Mouse (Mus musculus): ENCODE results near the gene Slfn14. TPM values are rescaled to one million over a fixed set of nuclear protein-coding genes. Genes with fewer than 3 reads are reported as not detected.

Slfn14 gene
- polyA plus RNA-seq, 1 experiment from 2014 or later, result 0.53 TPM

DNA sequence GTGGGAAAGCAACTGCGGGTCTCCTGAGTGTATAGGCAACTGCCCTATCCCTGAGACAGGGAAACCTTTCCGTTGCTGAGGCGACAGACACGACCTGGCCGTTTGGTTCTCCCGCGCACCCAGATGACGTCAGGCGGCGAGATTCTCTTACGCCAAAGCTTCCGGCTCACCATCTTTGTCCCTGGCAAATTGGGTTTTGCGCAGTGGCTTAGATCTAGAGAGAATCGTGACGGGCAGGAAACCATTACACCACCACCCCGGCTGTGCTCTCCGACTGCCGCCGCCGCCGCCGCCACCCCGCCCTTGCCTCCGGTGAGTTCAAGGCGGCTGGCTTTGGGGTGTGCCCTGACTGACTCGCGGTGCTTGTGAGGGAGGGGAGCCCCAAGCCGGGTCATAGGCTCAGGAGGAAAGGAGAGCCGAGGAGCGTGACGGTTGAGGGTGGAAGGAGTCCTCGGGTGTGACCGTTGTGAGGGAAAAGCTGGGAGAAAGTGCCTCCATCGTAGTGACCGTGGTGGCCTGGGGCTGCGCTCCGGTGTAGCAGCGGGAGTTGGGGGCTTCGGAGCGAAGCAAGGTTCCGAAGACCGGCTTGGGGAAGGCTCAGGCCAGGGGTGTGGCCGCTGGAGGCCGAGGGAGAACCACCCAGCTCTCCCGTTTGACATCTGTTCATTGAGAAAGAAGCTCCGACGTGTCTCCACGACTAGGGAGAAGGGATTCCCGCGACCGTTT lies 16.2 kb upstream of the Slfn14 start, which contains the start of gene Pex12:
Pex12 (minus strand) TSS at position 61 of the 726 bp plus-strand sequence.
- peaks cover 6% of the 10 kb centered on the region for H3K4me1 ChIP-seq (ENCODE audit: control insufficient read depth, insufficient read depth, low read length)
- H3K36me3 ChIP-seq (ENCODE audit: control insufficient read depth, insufficient read depth, low read length), result no peaks in the 10 kb centered on the region
- peak; percentile 56; the same call in 1 of the 2 replicates for ATAC-seq (ENCODE audit: insufficient number of reproducible peaks, low FRiP score, low TSS enrichment, low read depth)
- peak within 1 kb of the TSS; percentile 93 for H3K4me3 ChIP-seq (ENCODE audit: low read depth, low read length)
- H3K27ac ChIP-seq (replicated peaks; ENCODE audit: low read depth, low read length), result peak within 1 kb of the TSS; percentile 81
- under 1% methylated on average over 51 of the region's 51 CpGs for WGBS
- H3K9ac ChIP-seq (ENCODE audit: low read length), result peak within 1 kb of the TSS; percentile 89
- peak; percentile 98 for DNase-seq (ENCODE audit: low spot score)
- H3K4me2 ChIP-seq (ENCODE audit: low read depth, severe bottlenecking), result peak within 1 kb of the TSS; percentile 79
- no peaks in the 10 kb centered on the region for H3K9me3 ChIP-seq (ENCODE audit: control insufficient read depth, low read length)
- no peaks in the 10 kb centered on the region for H3K27me3 ChIP-seq (ENCODE audit: control insufficient read depth, insufficient read depth, low read length)

- Histone ChIP-seq H3K4me2 (ENCODE audit: low read depth, severe bottlenecking) (peak overlapping the region; percentile 79), H3K27ac (replicated peaks; ENCODE audit: low read depth, low read length) (peak overlapping the region; percentile 81), H3K36me3 (ENCODE audit: control insufficient read depth, insufficient read depth, low read length) (no peaks in the 10 kb centered on the region), H3K4me3 (ENCODE audit: low read depth, low read length) (peak overlapping the region; percentile 93), H3K27me3 (ENCODE audit: control insufficient read depth, insufficient read depth, low read length) (no peaks in the 10 kb centered on the region), H3K9me3 (ENCODE audit: control insufficient read depth, low read length) (no peaks in the 10 kb centered on the region), H3K4me1 (ENCODE audit: control insufficient read depth, insufficient read depth, low read length) (peaks cover 8% of the 10 kb centered on the region), H3K9ac (ENCODE audit: low read length) (peak overlapping the region; percentile 89)
- ATAC-seq (ENCODE audit: insufficient number of reproducible peaks, low FRiP score, low TSS enrichment, low read depth) (no peak), DNase-seq (ENCODE audit: low spot score) (no peak)
- WGBS, result 7% methylated on average over 10 of the region's 10 CpGs
These were observed 15.6 kb upstream of the Slfn14 start for GRCm38 (mm10) chr11:83302124-83302523.

GRCm38 (mm10) chr11:83301431-83301831 lies 14.9 kb upstream of the Slfn14 start:
- ATAC-seq (ENCODE audit: insufficient number of reproducible peaks, low FRiP score, low TSS enrichment, low read depth) (no peak), DNase-seq (ENCODE audit: low spot score) (no peak)
- Histone ChIP-seq H3K4me1 (ENCODE audit: control insufficient read depth, insufficient read depth, low read length) (peaks cover 8% of the 10 kb centered on the region), H3K4me3 (ENCODE audit: low read depth, low read length) (no peak overlapping the region), H3K27me3 (ENCODE audit: control insufficient read depth, insufficient read depth, low read length) (no peaks in the 10 kb centered on the region), H3K4me2 (ENCODE audit: low read depth, severe bottlenecking) (no peak overlapping the region), H3K9ac (ENCODE audit: low read length) (no peak overlapping the region), H3K9me3 (ENCODE audit: control insufficient read depth, low read length) (no peaks in the 10 kb centered on the region), H3K27ac (replicated peaks; ENCODE audit: low read depth, low read length) (no peak overlapping the region), H3K36me3 (ENCODE audit: control insufficient read depth, insufficient read depth, low read length) (no peaks in the 10 kb centered on the region)
- 65% methylated on average over 2 of the region's 2 CpGs for WGBS

DNA sequence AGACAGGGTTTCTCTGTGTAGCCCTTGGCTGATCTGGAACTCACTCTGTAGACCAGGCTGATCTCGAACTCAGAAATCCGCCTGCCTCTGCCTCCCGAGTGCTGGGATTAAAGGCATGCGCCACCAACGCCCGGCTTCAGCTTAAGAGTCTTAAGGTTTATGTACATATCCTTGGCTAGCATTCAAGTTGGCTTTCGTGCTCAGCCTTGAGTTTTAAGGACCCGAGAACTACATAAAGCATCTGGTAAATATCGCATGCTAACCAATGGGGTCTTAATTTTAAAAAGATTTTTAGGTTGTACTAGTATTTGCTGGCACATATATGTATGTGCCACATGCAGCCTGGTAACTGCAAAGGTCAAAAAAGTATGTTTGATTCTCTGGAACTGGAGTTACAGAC lies 13.2 kb upstream of the Slfn14 start:
- H3K4me2 ChIP-seq (ENCODE audit: low read depth, severe bottlenecking), result no peak overlapping the region

GRCm38 (mm10) chr11:83298225-83299195 lies 12.0 kb upstream of the Slfn14 start, which contains the start of gene Ap2b1:
Ap2b1 (plus strand) TSS chr11:83299024.
- H3K27me3 ChIP-seq (ENCODE audit: control insufficient read depth, insufficient read depth, low read length), result no peaks in the 10 kb centered on the region
- peak within 1 kb of the TSS; percentile 71 for H3K9ac ChIP-seq (ENCODE audit: low read length)
- WGBS, result 2% methylated on average over 56 of the region's 56 CpGs

More for the DNA sequence above, 13.2 kb upstream of the Slfn14 start:
- Histone ChIP-seq H3K9ac (ENCODE audit: low read length) (no peak overlapping the region), H3K4me3 (ENCODE audit: low read depth, low read length) (no peak overlapping the region), H3K9me3 (ENCODE audit: control insufficient read depth, low read length) (no peaks in the 10 kb centered on the region), H3K27me3 (ENCODE audit: control insufficient read depth, insufficient read depth, low read length) (no peaks in the 10 kb centered on the region), H3K4me1 (ENCODE audit: control insufficient read depth, insufficient read depth, low read length) (peaks cover 8% of the 10 kb centered on the region), H3K27ac (replicated peaks; ENCODE audit: low read depth, low read length) (no peak overlapping the region), H3K36me3 (ENCODE audit: control insufficient read depth, insufficient read depth, low read length) (no peaks in the 10 kb centered on the region; the same call in 1 of the 2 replicates)
- DNase-seq (ENCODE audit: low spot score) (no peak), ATAC-seq (ENCODE audit: insufficient number of reproducible peaks, low FRiP score, low TSS enrichment, low read depth) (no peak)
- 95% methylated on average over 9 of the region's 9 CpGs for WGBS

DNA sequence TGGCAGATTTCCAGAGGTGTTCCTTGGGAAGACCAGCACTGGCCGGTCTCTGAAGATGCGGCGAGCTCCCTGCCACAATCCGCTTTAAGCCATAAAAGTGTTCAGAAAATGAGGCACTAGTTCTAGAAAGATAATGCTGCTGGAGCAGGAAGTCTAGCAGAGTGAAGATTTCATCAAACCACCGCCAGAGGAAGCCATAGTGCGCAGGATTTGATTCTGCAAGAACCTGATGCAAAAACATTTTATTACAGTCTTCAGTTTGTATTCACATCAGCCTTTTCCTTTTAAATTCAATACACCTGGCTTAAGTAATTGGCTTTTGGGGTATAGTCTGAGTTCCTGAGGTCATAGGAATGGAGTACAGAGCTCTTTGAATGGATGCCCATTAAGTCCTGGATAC lies 11.3 kb upstream of the Slfn14 start:
- Histone ChIP-seq H3K27ac (replicated peaks; ENCODE audit: low read depth, low read length) (no peak overlapping the region), H3K36me3 (ENCODE audit: control insufficient read depth, insufficient read depth, low read length) (no peaks in the 10 kb centered on the region; the same call in 1 of the 2 replicates), H3K4me2 (ENCODE audit: low read depth, severe bottlenecking) (peak overlapping the region; percentile 70), H3K27me3 (ENCODE audit: control insufficient read depth, insufficient read depth, low read length) (no peaks in the 10 kb centered on the region), H3K9me3 (ENCODE audit: control insufficient read depth, low read length) (no peaks in the 10 kb centered on the region), H3K4me1 (ENCODE audit: control insufficient read depth, insufficient read depth, low read length) (peaks cover 5% of the 10 kb centered on the region), H3K4me3 (ENCODE audit: low read depth, low read length) (no peak overlapping the region), H3K9ac (ENCODE audit: low read length) (no peak overlapping the region)
- ATAC-seq (ENCODE audit: insufficient number of reproducible peaks, low FRiP score, low TSS enrichment, low read depth) (no peak), DNase-seq (ENCODE audit: low spot score) (no peak)
- 74% methylated on average over 6 of the region's 6 CpGs for WGBS

More at GRCm38 (mm10) chr11:83298225-83299195, 12.0 kb upstream of the Slfn14 start, which contains the start of gene Ap2b1:
- H3K9me3 ChIP-seq (ENCODE audit: control insufficient read depth, low read length), result no peaks in the 10 kb centered on the region
- peak within 1 kb of the TSS; percentile 70 for H3K4me2 ChIP-seq (ENCODE audit: low read depth, severe bottlenecking)
- H3K4me3 ChIP-seq (ENCODE audit: low read depth, low read length), result peak within 1 kb of the TSS; percentile 75
- H3K27ac ChIP-seq (replicated peaks; ENCODE audit: low read depth, low read length), result peak within 1 kb of the TSS; percentile 86
- ATAC-seq (ENCODE audit: insufficient number of reproducible peaks, low FRiP score, low TSS enrichment, low read depth), result peak; percentile 89
- peaks cover 5% of the 10 kb centered on the region for H3K4me1 ChIP-seq (ENCODE audit: control insufficient read depth, insufficient read depth, low read length)
- H3K36me3 ChIP-seq (ENCODE audit: control insufficient read depth, insufficient read depth, low read length), result no peaks in the 10 kb centered on the region; the same call in 1 of the 2 replicates
- peak; percentile 95 for DNase-seq (ENCODE audit: low spot score)

- ATAC-seq (ENCODE audit: insufficient number of reproducible peaks, low FRiP score, low TSS enrichment, low read depth) (no peak), DNase-seq (ENCODE audit: low spot score) (no peak)
- Histone ChIP-seq H3K9me3 (ENCODE audit: control insufficient read depth, low read length) (no peaks in the 10 kb centered on the region), H3K4me1 (ENCODE audit: control insufficient read depth, insufficient read depth, low read length) (peaks cover 8% of the 10 kb centered on the region; the same call in 1 of the 2 replicates), H3K27me3 (ENCODE audit: control insufficient read depth, insufficient read depth, low read length) (no peaks in the 10 kb centered on the region), H3K27ac (replicated peaks; ENCODE audit: low read depth, low read length) (no peak overlapping the region), H3K36me3 (ENCODE audit: control insufficient read depth, insufficient read depth, low read length) (no peaks in the 10 kb centered on the region; the same call in 1 of the 2 replicates), H3K9ac (ENCODE audit: low read length) (no peak overlapping the region), H3K4me2 (ENCODE audit: low read depth, severe bottlenecking) (no peak overlapping the region), H3K4me3 (ENCODE audit: low read depth, low read length) (no peak overlapping the region)
- 94% methylated on average over 2 of the region's 2 CpGs for WGBS
These were observed 7.6 kb upstream of the Slfn14 start for GRCm38 (mm10) chr11:83294133-83294532.

DNA sequence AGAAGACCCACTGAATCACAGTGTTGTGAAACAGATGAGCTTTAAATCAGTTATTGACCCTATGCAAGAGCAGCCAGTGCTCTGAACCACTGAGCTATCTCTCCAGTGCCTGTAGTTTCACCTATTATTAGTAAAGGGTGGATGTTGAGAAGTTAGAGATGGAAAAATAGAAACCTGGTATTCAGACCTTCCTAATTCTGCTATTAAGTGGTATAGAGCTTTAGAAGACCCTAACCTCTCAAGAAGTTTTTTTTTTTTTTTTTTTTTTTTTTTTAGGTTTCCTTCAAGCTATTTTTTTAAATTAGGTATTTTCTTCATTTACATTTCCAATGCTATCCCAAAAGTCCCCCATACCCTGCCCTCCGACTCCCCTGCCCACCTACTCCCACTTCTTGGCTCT lies 6.7 kb upstream of the Slfn14 start:
- 89% methylated on average over 1 of the region's 1 CpGs for WGBS
- H3K4me1 ChIP-seq (ENCODE audit: control insufficient read depth, insufficient read depth, low read length), result peaks cover 8% of the 10 kb centered on the region; the same call in 1 of the 2 replicates

More for the DNA sequence above, 6.7 kb upstream of the Slfn14 start:
- H3K27ac ChIP-seq (replicated peaks; ENCODE audit: low read depth, low read length), result no peak overlapping the region
- H3K9me3 ChIP-seq (ENCODE audit: control insufficient read depth, low read length), result no peaks in the 10 kb centered on the region
- peak overlapping the region; percentile 68; the same call in 1 of the 2 replicates for H3K4me3 ChIP-seq (ENCODE audit: low read depth, low read length)
- ATAC-seq (ENCODE audit: insufficient number of reproducible peaks, low FRiP score, low TSS enrichment, low read depth), result no peak
- no peak for DNase-seq (ENCODE audit: low spot score)
- H3K27me3 ChIP-seq (ENCODE audit: control insufficient read depth, insufficient read depth, low read length), result no peaks in the 10 kb centered on the region
- peak overlapping the region; percentile 88 for H3K4me2 ChIP-seq (ENCODE audit: low read depth, severe bottlenecking)
- no peaks in the 10 kb centered on the region; the same call in 1 of the 2 replicates for H3K36me3 ChIP-seq (ENCODE audit: control insufficient read depth, insufficient read depth, low read length)
- no peak overlapping the region for H3K9ac ChIP-seq (ENCODE audit: low read length)

All from limb, embryonic 11.5 days (tissue).